Mouse (Mus musculus): ENCODE measurements at regions not wholly inside any gene's neighbourhood (a gene's known extent, or its start where the extent isn't known, plus 50 kb on each side); places are given as distances from the start of the nearest gene placed in this dataset.

- WGBS = 28% methylated on average over 4 of the region's 4 CpGs
- no peaks in the 10 kb centered on the region for H3K9me3 ChIP-seq (replicated peaks; ENCODE audit: low read length)
- no peak for TF ChIP-seq CTCF (IDR thresholded peaks at IDR 0.05; ENCODE audit: low read depth)
- H3K4me2 ChIP-seq (ENCODE audit: low read length) = no peak overlapping the region
- no peaks in the 10 kb centered on the region for H3K4me1 ChIP-seq (replicated peaks; ENCODE audit: insufficient read depth, low read length)
- peak; percentile 36 for DNase-seq (ENCODE audit: low spot score)
- no peaks in the 10 kb centered on the region for H3K27me3 ChIP-seq (ENCODE audit: insufficient read depth, low read length)
- H3K4me3 ChIP-seq (replicated peaks; ENCODE audit: low read depth, low read length) = no peak overlapping the region
- no peak overlapping the region for H3K9ac ChIP-seq (ENCODE audit: low read depth, low read length)
- no peaks in the 10 kb centered on the region for H3K36me3 ChIP-seq (ENCODE audit: insufficient read depth, low read length)
- no peak overlapping the region for H3K27ac ChIP-seq
- no peak for ATAC-seq (replicated peaks; ENCODE audit: low FRiP score, low read depth)
Observed at GRCm38 (mm10) chr7:124668058-124668457, 685.4 kb downstream of the Hs3st4 start.

GRCm38 (mm10) chr7:124670477-124670876 is 687.8 kb downstream of the Hs3st4 start:
- Histone ChIP-seq H3K27me3 (ENCODE audit: insufficient read depth, low read length) (no peaks in the 10 kb centered on the region), H3K4me2 (ENCODE audit: low read length) (no peak overlapping the region), H3K36me3 (ENCODE audit: insufficient read depth, low read length) (no peaks in the 10 kb centered on the region), H3K9ac (ENCODE audit: low read depth, low read length) (no peak overlapping the region), H3K9me3 (replicated peaks; ENCODE audit: low read length) (no peaks in the 10 kb centered on the region), H3K4me1 (replicated peaks; ENCODE audit: insufficient read depth, low read length) (no peaks in the 10 kb centered on the region), H3K27ac (no peak overlapping the region), H3K4me3 (replicated peaks; ENCODE audit: low read depth, low read length) (no peak overlapping the region)
- ATAC-seq (replicated peaks; ENCODE audit: low FRiP score, low read depth) (no peak), DNase-seq (ENCODE audit: low spot score) (no peak)
- no peak for TF ChIP-seq CTCF (IDR thresholded peaks at IDR 0.05; ENCODE audit: low read depth)
- 70% methylated on average over 4 of the region's 4 CpGs for WGBS

- Histone ChIP-seq H3K4me1 (replicated peaks; ENCODE audit: insufficient read depth, low read length) (no peaks in the 10 kb centered on the region), H3K27ac (no peak overlapping the region), H3K9me3 (replicated peaks; ENCODE audit: low read length) (no peaks in the 10 kb centered on the region), H3K9ac (ENCODE audit: low read depth, low read length) (no peak overlapping the region), H3K36me3 (ENCODE audit: insufficient read depth, low read length) (no peaks in the 10 kb centered on the region), H3K27me3 (ENCODE audit: insufficient read depth, low read length) (no peaks in the 10 kb centered on the region), H3K4me2 (ENCODE audit: low read length) (no peak overlapping the region), H3K4me3 (replicated peaks; ENCODE audit: low read depth, low read length) (no peak overlapping the region)
- TF ChIP-seq CTCF (IDR thresholded peaks at IDR 0.05; ENCODE audit: low read depth) = no peak
- DNase-seq (ENCODE audit: low spot score) (no peak), ATAC-seq (replicated peaks; ENCODE audit: low FRiP score, low read depth) (no peak)
Observed at GRCm38 (mm10) chr7:124671117-124671516, 688.4 kb downstream of the Hs3st4 start.

GRCm38 (mm10) chr7:124676854-124677515 is 694.3 kb downstream of the Hs3st4 start:
- no peak for TF ChIP-seq CTCF (IDR thresholded peaks at IDR 0.05; ENCODE audit: low read depth)
- H3K9ac ChIP-seq (ENCODE audit: low read depth, low read length) = no peak overlapping the region
- WGBS = 59% methylated on average over 3 of the region's 3 CpGs
- no peaks in the 10 kb centered on the region for H3K9me3 ChIP-seq (replicated peaks; ENCODE audit: low read length)
- no peaks in the 10 kb centered on the region for H3K27me3 ChIP-seq (ENCODE audit: insufficient read depth, low read length)
- no peaks in the 10 kb centered on the region for H3K4me1 ChIP-seq (replicated peaks; ENCODE audit: insufficient read depth, low read length)
- H3K4me2 ChIP-seq (ENCODE audit: low read length) = no peak overlapping the region
- DNase-seq (ENCODE audit: low spot score) (no peak), ATAC-seq (replicated peaks; ENCODE audit: low FRiP score, low read depth) (no peak)
- H3K27ac ChIP-seq = no peak overlapping the region
- no peak overlapping the region for H3K4me3 ChIP-seq (replicated peaks; ENCODE audit: low read depth, low read length)
- H3K36me3 ChIP-seq (ENCODE audit: insufficient read depth, low read length) = no peaks in the 10 kb centered on the region

GRCm38 (mm10) chr7:124680561-124680960 is 697.9 kb downstream of the Hs3st4 start:
- ATAC-seq (replicated peaks; ENCODE audit: low FRiP score, low read depth) (no peak), DNase-seq (ENCODE audit: low spot score) (no peak)
- TF ChIP-seq CTCF (IDR thresholded peaks at IDR 0.05; ENCODE audit: low read depth) = no peak
- Histone ChIP-seq H3K27me3 (ENCODE audit: insufficient read depth, low read length) (no peaks in the 10 kb centered on the region), H3K9me3 (replicated peaks; ENCODE audit: low read length) (no peaks in the 10 kb centered on the region), H3K27ac (no peak overlapping the region), H3K36me3 (ENCODE audit: insufficient read depth, low read length) (no peaks in the 10 kb centered on the region), H3K4me1 (replicated peaks; ENCODE audit: insufficient read depth, low read length) (no peaks in the 10 kb centered on the region), H3K4me3 (replicated peaks; ENCODE audit: low read depth, low read length) (no peak overlapping the region), H3K4me2 (ENCODE audit: low read length) (no peak overlapping the region), H3K9ac (ENCODE audit: low read depth, low read length) (no peak overlapping the region)

GRCm38 (mm10) chr7:124681212-124681611 is 698.5 kb downstream of the Hs3st4 start:
- Histone ChIP-seq H3K4me1 (replicated peaks; ENCODE audit: insufficient read depth, low read length) (no peaks in the 10 kb centered on the region), H3K4me2 (ENCODE audit: low read length) (no peak overlapping the region), H3K4me3 (replicated peaks; ENCODE audit: low read depth, low read length) (no peak overlapping the region), H3K27me3 (ENCODE audit: insufficient read depth, low read length) (no peaks in the 10 kb centered on the region), H3K27ac (no peak overlapping the region), H3K36me3 (ENCODE audit: insufficient read depth, low read length) (no peaks in the 10 kb centered on the region), H3K9me3 (replicated peaks; ENCODE audit: low read length) (no peaks in the 10 kb centered on the region), H3K9ac (ENCODE audit: low read depth, low read length) (no peak overlapping the region)
- TF ChIP-seq CTCF (IDR thresholded peaks at IDR 0.05; ENCODE audit: low read depth) = no peak
- 75% methylated on average over 10 of the region's 10 CpGs for WGBS
- DNase-seq (ENCODE audit: low spot score) (no peak), ATAC-seq (replicated peaks; ENCODE audit: low FRiP score, low read depth) (no peak)

GRCm38 (mm10) chr7:124681820-124682219 is 699.2 kb downstream of the Hs3st4 start:
- H3K27me3 ChIP-seq (ENCODE audit: insufficient read depth, low read length) = no peaks in the 10 kb centered on the region
- ATAC-seq (replicated peaks; ENCODE audit: low FRiP score, low read depth) = no peak

More at GRCm38 (mm10) chr7:124681820-124682219, 699.2 kb downstream of the Hs3st4 start:
- Histone ChIP-seq H3K4me1 (replicated peaks; ENCODE audit: insufficient read depth, low read length) (no peaks in the 10 kb centered on the region), H3K9ac (ENCODE audit: low read depth, low read length) (no peak overlapping the region), H3K4me2 (ENCODE audit: low read length) (no peak overlapping the region), H3K27ac (no peak overlapping the region), H3K9me3 (replicated peaks; ENCODE audit: low read length) (no peaks in the 10 kb centered on the region), H3K36me3 (ENCODE audit: insufficient read depth, low read length) (no peaks in the 10 kb centered on the region), H3K4me3 (replicated peaks; ENCODE audit: low read depth, low read length) (no peak overlapping the region)
- WGBS = 93% methylated on average over 2 of the region's 2 CpGs
- no peak for DNase-seq (ENCODE audit: low spot score)
- TF ChIP-seq CTCF (IDR thresholded peaks at IDR 0.05; ENCODE audit: low read depth) = no peak
